Mouse (Mus musculus): ENCODE measurements around the gene Tmcc1.

GRCm38 (mm10) chr6:115969952-115970351 lies 223.3 kb downstream of the Tmcc1 start:
- TF ChIP-seq CTCF (IDR thresholded peaks at IDR 0.05; ENCODE audit: control insufficient read depth, insufficient read depth, insufficient replicate concordance, low read depth, low read length) (no peak), POLR2A (IDR thresholded peaks at IDR 0.05; ENCODE audit: control insufficient read depth, low read depth, low read length) (no peak)

Measured in testis, adult 2 months (tissue).